Mouse (Mus musculus) frontal cortex, postnatal 14 days (tissue): ENCODE results near the gene Gm10392.
A peak's percentile ranks its signal among the peaks of the same experiment; 100 is the strongest.

Experiments
- DNase-seq, 2 experiments: peaks; one replicate each; pipeline ENCODE4 v3.0.0; 2022; ENCODE audit warnings: low spot score in 2 of 2

Gene Gm10392

GRCm38 (mm10) chr11:77492911-77493332 lies 26.1 kb downstream of the Gm10392 start:
- peak; percentile 84 to 90 for DNase-seq

- peak; percentile 55 to 61 for DNase-seq
These were observed 26.6 kb downstream of the Gm10392 start for GRCm38 (mm10) chr11:77492311-77492871.

- DNase-seq, result peak; percentile 62 to 71
These were observed 27.3 kb downstream of the Gm10392 start for GRCm38 (mm10) chr11:77491502-77492291.

- DNase-seq, result peak; percentile 84 to 89
These were observed 27.9 kb downstream of the Gm10392 start for GRCm38 (mm10) chr11:77491123-77491501.

GRCm38 (mm10) chr11:77490451-77490850 lies 28.5 kb downstream of the Gm10392 start:
- peak in 1 of 2 experiments; percentile 33 for DNase-seq

- DNase-seq, result peak; percentile 66 to 73
These were observed 29.3 kb downstream of the Gm10392 start, which contains the start of gene Ankrd13b for GRCm38 (mm10) chr11:77489591-77490235. TSS of gene Ankrd13b (minus strand) at chr11:77489678.

- DNase-seq, result peak in 1 of 2 experiments; percentile 28
These were observed 30.0 kb downstream of the Gm10392 start for GRCm38 (mm10) chr11:77488771-77489581.

GRCm38 (mm10) chr11:77486798-77487197 lies 32.2 kb downstream of the Gm10392 start:
- DNase-seq, result peak in 1 of 2 experiments; percentile 47

GRCm38 (mm10) chr11:77485229-77485628 lies 33.8 kb downstream of the Gm10392 start:
- DNase-seq, result no peak

GRCm38 (mm10) chr11:77483510-77484255 lies 35.3 kb downstream of the Gm10392 start:
- no peak for DNase-seq

GRCm38 (mm10) chr11:77483043-77483442 lies 36.0 kb downstream of the Gm10392 start:
- DNase-seq, result no peak

- no peak for DNase-seq
These were observed 42.1 kb downstream of the Gm10392 start for GRCm38 (mm10) chr11:77476895-77477294.

GRCm38 (mm10) chr11:77476216-77476615 lies 42.8 kb downstream of the Gm10392 start:
- DNase-seq, result no peak

- no peak for DNase-seq
These were observed 46.2 kb downstream of the Gm10392 start for GRCm38 (mm10) chr11:77472775-77473174.

- no peak for DNase-seq
These were observed 47.6 kb downstream of the Gm10392 start for GRCm38 (mm10) chr11:77471407-77471806.

GRCm38 (mm10) chr11:77468397-77468796 lies 50.6 kb downstream of the Gm10392 start:
- no peak for DNase-seq

- DNase-seq, result peak; percentile 64 to 72
These were observed 51.2 kb downstream of the Gm10392 start for GRCm38 (mm10) chr11:77467784-77468183.

GRCm38 (mm10) chr11:77467157-77467556 lies 51.8 kb downstream of the Gm10392 start:
- peak in 1 of 2 experiments; percentile 60 for DNase-seq
